Mouse (Mus musculus) spleen, adult 2 months (tissue): ENCODE measurements around the gene Mrpl54.

Source experiments
- CTCF ChIP-seq: fragments of 200-500 bp; IDR thresholded peaks from 2 replicates; pipeline ENCODE4 v1.5.1; 2011; ENCODE audit warnings: mild to moderate bottlenecking, inconsistent platforms; ENCODE audit not compliant: insufficient read depth, insufficient read length, insufficient replicate concordance; ENCODE audit errors: extremely low read depth
- POLR2A ChIP-seq: fragments of 200-500 bp; IDR thresholded peaks from 2 replicates; pipeline ENCODE4 v1.6.1; 2011; ENCODE audit warnings: low read depth, low read length, inconsistent platforms

GRCm38 (mm10) chr10:81247804-81248203, 18.9 kb downstream of the Mrpl54 start:
- TF ChIP-seq CTCF (no peak), POLR2A (no peak)
